Mouse (Mus musculus): Measurements from ENCODE around the gene Fancc.
"Not testable (repeated sequence)": the region's sequence is repeated elsewhere in the genome, so short reads cannot be mapped to it uniquely, and the experiment has no call there.

Fancc gene

GRCm38 (mm10) chr13:63317681-63318104 is 179.4 kb downstream of the Fancc start:
- DNase-seq (ENCODE audit: low read depth, low spot score), result no peak

DNA sequence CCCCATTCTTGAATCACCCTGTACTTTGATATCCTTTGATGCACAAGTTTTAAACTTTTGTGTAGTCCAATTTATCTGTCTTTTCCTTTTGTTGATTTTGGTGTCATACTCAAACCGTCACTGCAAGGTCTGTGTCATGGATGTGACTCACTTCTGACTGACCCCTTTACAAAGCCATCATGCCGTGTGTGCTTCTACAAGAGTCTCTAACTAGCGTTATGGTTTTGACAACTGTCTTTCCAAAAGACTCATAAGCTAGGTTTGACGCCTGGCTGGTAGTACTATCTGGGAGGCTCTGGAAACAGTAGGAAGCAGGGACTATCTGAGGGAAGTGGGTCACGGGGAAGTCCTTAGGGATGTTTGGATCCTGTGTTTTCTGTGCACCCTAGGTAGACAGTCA is 180.7 kb downstream of the Fancc start:
- no peak for DNase-seq (ENCODE audit: low read depth, low spot score)

GRCm38 (mm10) chr13:63315777-63316176 is 181.3 kb downstream of the Fancc start:
- no peak for DNase-seq (ENCODE audit: low read depth, low spot score)

GRCm38 (mm10) chr13:63315111-63315510 is 182.0 kb downstream of the Fancc start:
- not testable (repeated sequence) for DNase-seq (ENCODE audit: low read depth, low spot score)

DNA sequence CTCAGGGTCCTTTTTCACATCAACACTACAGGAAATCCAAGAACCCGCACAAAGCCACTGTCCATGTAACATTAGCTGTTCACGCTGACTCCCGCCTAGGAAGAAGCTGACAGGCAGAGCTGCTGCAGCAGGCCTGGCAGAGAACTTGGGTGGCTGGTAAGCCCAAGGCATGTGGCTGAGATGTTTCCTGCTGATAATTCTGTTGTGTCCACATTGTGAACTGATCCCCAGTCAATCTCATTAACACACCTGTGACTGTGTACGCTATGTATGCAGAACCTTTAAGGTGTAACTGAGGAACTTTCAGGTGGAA is 182.5 kb downstream of the Fancc start:
- no peak for DNase-seq (ENCODE audit: low read depth, low spot score)

DNA sequence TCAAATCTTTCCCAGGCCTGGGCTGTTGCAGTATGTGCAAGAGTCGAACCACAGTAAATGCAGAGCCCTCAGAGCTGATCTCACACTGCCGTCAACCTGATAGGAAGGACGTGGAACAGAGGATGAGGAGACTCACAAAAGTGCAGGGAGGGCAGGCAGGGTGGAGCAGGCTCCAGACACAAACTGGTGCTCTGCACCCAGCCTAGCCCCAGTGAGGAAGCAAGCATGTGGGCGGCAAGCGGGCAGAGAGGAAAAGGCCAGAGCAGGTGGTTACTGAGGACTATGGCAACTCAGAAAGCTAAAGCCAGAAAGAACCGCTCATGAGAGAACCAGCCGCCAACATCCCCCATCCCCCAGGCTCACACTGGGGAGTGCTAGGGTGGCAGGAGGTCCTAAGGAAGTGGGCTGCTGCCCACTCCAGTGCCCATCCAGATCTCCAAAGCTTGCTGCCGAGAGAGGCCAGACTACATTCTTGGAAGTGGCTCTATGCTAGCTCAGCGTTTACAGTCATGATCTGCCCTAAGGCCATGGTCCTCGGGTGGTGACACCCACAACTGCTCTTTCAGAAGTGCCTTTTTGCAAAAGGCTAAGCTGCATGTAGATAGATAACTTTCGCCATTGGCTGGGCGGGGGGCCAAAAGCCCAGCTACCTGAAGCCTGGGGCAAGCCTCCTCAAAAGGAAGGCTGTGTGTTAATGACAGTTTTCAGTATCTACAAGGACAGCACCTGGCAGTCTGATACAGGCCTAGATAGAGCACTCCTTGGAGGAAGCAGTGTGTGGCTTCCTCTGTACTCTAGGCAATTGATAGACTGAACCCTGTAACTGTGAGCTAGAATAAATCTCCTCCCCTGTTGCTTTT is 183.1 kb downstream of the Fancc start:
- no peak for DNase-seq (ENCODE audit: low read depth, low spot score)

DNA sequence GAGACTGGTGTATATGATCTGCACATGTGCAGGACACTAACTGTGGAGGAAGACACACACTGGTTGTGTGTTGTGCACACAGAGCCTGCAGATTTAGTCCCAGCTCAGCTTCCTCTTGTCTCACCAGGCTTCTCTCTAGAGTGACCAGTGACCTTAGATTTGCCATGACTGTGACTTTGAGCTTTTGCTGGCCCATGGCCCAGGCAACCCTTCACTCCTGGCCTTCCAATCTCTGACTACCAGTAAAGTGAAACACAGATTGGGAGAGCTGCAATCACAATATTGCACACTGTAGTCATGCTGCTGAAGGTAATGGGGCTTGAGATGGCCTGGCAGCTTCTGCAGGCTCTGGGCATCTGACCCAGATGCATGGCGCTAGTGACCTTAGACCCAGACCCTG is 183.8 kb downstream of the Fancc start:
- DNase-seq (ENCODE audit: low read depth, low spot score), result no peak

GRCm38 (mm10) chr13:63311156-63311555 is 185.9 kb downstream of the Fancc start:
- no peak for DNase-seq (ENCODE audit: low read depth, low spot score)

DNA sequence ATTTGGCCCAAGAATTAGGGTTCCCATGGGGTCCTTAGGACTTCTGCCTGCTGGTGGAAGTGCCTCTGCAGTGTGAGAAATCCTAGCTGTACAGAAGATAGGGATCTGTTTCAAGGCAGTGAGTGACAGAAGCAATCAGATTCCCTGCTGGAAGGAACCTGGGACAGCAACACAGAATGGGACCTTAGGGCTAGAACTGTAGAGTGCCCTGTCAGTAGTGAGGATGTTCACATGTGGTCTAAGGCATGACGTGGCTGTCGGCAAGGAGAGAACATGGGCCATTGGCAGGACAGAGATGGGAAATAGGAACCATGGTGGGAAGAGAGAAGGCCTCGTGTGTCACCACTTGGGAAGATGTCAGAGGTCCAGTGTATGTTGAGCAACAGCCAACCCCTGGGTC is 187.5 kb downstream of the Fancc start:
- no peak for DNase-seq (ENCODE audit: low read depth, low spot score)

GRCm38 (mm10) chr13:63306768-63307167 is 190.3 kb downstream of the Fancc start:
- no peak for DNase-seq (ENCODE audit: low read depth, low spot score)

- DNase-seq (ENCODE audit: low read depth, low spot score), result no peak
Measured at GRCm38 (mm10) chr13:63305160-63306011, 191.7 kb downstream of the Fancc start.

GRCm38 (mm10) chr13:63304799-63305159 is 192.3 kb downstream of the Fancc start:
- DNase-seq (ENCODE audit: low read depth, low spot score), result no peak

GRCm38 (mm10) chr13:63304124-63304792 is 192.8 kb downstream of the Fancc start:
- no peak for DNase-seq (ENCODE audit: low read depth, low spot score)

DNA sequence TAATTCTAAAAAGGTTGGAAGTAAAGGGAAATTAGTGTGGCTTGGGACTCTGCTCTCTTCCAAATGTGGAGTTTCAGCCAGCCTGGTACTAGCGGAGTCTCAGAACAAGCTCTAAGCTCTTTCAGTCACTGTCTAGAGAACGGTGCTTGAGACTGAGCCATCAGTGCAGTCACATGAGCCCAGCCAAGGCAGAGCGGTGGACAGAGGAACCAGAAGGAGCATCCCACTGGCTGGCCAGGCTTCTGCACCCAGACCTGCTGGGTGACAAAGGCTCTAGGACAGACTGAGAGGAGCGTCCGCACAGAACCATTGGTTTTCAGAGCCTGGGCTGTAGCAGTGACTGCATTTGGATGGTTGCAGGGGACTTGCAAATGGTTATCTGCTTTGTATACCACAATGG is 194.7 kb downstream of the Fancc start:
- DNase-seq (ENCODE audit: low read depth, low spot score), result no peak

- peak; percentile 73 for DNase-seq (ENCODE audit: low read depth, low spot score)
Measured at GRCm38 (mm10) chr13:63301764-63302209, 195.3 kb downstream of the Fancc start.

DNA sequence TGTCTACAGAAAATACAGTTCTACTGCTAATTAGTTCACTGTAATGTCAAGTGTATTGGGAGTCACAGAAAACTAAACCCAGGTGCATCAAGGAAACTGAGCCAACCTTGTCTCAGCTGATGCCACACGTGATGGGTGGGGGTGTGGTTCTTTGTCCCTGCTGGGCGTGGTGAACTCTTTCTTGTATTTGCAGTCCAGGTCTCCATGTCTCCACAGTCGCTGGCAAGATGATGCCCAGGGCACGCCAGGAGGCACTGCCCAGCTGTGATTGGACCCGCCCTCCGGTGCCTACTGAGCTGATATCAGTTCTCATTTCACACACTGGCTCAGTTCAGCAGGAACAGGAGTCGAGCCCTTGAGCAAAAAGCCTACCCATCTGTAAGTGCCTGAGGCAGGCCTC is 196.1 kb downstream of the Fancc start:
- DNase-seq (ENCODE audit: low read depth, low spot score), result no peak

GRCm38 (mm10) chr13:63298931-63299330 is 198.1 kb downstream of the Fancc start:
- DNase-seq (ENCODE audit: low read depth, low spot score), result no peak

- no peak for DNase-seq (ENCODE audit: low read depth, low spot score)
Measured at GRCm38 (mm10) chr13:63297933-63298332, 199.1 kb downstream of the Fancc start.

GRCm38 (mm10) chr13:63297003-63297402 is 200.1 kb downstream of the Fancc start:
- DNase-seq (ENCODE audit: low read depth, low spot score), result no peak

DNA sequence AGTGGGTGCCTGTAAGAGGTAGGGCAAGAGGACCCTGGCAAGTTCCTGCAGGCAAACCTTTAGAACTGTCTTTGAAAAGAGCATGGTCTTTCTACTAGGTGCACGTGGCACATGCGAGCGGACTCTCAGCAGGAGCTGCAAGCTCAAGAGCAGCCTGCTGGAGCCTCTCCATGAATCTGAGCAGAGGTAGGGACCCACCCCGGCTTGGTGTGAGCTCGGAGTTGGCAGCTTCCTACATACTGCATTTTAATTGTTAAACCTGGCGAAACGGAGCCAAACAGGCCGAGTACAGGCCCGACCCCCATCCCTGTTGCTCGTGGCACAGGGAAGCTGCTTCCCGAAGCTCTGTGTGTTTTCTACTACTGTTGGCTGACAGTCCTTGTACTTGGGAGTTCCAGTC is 200.8 kb downstream of the Fancc start:
- DNase-seq (ENCODE audit: low read depth, low spot score), result no peak

DNA sequence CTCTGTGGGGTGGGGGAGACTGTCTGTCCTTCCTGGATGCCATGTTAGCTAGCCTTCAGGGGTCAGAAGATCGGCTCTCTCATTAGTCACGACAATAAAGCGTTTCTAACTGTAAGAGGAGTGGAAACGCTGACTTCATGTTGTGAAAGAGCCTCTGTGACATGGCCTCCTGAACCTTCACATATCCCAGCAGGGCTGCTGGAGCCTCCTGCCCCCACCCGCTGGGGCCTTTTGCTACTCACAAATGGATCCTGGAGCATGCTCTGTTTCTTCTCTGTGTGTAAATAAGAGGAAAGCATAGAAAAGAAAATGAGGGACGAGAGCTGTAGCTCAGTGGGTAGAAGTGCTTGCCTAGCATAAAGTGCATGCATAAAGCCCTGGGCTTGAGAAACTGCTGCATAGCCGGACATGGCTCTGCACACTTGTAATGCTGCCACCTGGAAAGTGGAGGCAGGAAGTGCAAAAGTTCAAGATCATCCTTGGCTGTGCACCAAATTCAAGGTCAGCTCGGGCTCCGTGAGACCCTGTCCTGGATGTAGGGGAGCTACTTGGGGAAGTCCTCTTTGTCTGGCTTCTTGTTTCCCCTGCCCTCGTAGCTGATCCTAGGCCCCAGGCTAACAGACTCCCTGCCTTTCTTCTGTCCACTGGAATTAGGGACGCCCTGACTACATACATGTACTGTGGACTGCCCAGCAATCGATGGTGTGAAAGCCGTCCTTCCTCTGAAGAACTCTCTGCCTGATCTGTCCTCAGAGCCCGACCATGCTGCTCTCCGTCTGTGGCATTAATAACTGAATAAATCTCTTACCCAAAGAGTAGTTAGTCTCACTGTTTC is 202.5 kb downstream of the Fancc start:
- no peak for DNase-seq (ENCODE audit: low read depth, low spot score)
